Mouse (Mus musculus) hindbrain, embryonic 14.5 days (tissue): ENCODE data around the gene Prdx4. TPM values are rescaled to one million over a fixed set of nuclear protein-coding genes. Genes with fewer than 3 reads are reported as not detected.
"Not testable (repeated sequence)": the region's sequence is repeated elsewhere in the genome, so short reads cannot be mapped to it uniquely, and the experiment has no call there.

Experiments used
- ATAC-seq: fragments of 200-750 bp; cut with Nextera tagmentation; 2 replicates; pipeline ENCODE4 v1.8.0; 2017; ENCODE audit warnings: moderate number of reproducible peaks, mild to moderate bottlenecking, moderate TSS enrichment, moderate library complexity; ENCODE audit not compliant: low FRiP score
- DNase-seq: peaks from one replicate; pipeline ENCODE4 v3.0.0-alpha.2; 2015; ENCODE audit warnings: low spot score
- H3K27ac ChIP-seq: fragments of 300-500 bp; sonication (generic); 2 replicates; pipeline ENCODE4 v1.5.1; 2014; ENCODE audit warnings: mild to moderate bottlenecking, moderate library complexity
- H3K27me3 ChIP-seq: fragments of 300-500 bp; sonication (generic); 2 replicates; pipeline ENCODE4 v1.6.1; 2014; ENCODE audit warnings: mild to moderate bottlenecking, low read length, mixed read lengths; ENCODE audit not compliant: control insufficient read depth, insufficient read depth
- H3K36me3 ChIP-seq: fragments of 300-500 bp; sonication (generic); replicated peaks from 2 replicates; pipeline ENCODE4 v1.6.1; 2014; ENCODE audit not compliant: control insufficient read depth, insufficient read depth
- H3K4me1 ChIP-seq: fragments of 300-500 bp; sonication (generic); replicated peaks from 2 replicates; pipeline ENCODE4 v1.6.1; 2014; ENCODE audit warnings: antibody characterized with exemption, low read length, mixed read lengths; ENCODE audit not compliant: control insufficient read depth, insufficient read depth
- H3K4me2 ChIP-seq: fragments of 300-500 bp; sonication (generic); replicated peaks from 2 replicates; pipeline ENCODE4 v1.6.1; 2014; ENCODE audit warnings: mild to moderate bottlenecking, moderate library complexity
- H3K4me3 ChIP-seq: fragments of 300-500 bp; sonication (generic); replicated peaks from 2 replicates; pipeline ENCODE4 v1.5.1; 2014; ENCODE audit warnings: mild to moderate bottlenecking, low read length
- H3K9ac ChIP-seq: fragments of 300-500 bp; sonication (generic); 2 replicates; pipeline ENCODE4 v1.6.1; 2014
- H3K9me3 ChIP-seq: fragments of 300-500 bp; sonication (generic); 2 replicates; pipeline ENCODE4 v1.6.1; 2016; ENCODE audit warnings: low read length; ENCODE audit not compliant: control insufficient read depth
- WGBS: fragments of 180-500 bp; shearing (Covaris S2); extraction: QIAGEN DNeasy Blood & Tissue Kit; methylation state at CpG from one replicate; pipeline ENCODE4 v1.1.7; 2014; 5-methylcytosine and 5-hydroxymethylcytosine counted together
- polyA plus RNA-seq: library from polyadenylated mRNA; unstranded; fragments of >200 nt; fragmentation: Nextera tagmentation; extraction: Ambion mirVana; gene quantifications from 2 replicates; pipeline ENCODE4 v1.2.1, GENCODE M21; 2014

Gene Prdx4
- polyA plus RNA-seq = 115 and 125 TPM in 2 replicates

DNA sequence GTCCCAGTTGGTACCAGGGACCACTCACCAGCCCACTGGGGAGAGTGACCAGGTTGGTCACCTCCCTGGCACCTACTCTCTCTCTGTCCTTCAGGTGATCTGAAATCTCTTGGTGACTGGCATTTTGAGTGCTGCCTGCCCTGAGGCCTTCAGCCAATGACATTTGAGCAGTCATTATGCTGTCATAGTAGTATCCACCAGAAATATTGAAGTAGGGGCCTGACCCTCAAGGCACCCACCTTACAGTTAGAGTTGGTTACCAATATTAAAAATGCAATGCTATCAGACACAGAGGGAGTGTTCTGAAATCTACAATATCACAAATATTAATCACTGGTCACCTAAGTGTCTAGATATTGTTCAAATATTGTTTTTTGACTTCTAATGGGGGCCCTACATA lies at the start of gene Prdx4:
TSS of gene Prdx4 (minus strand) at position 101 of the 400 bp plus-strand sequence.
- ATAC-seq (no peak), DNase-seq (no peak)
- no peak within 1 kb of the TSS for H3K9ac ChIP-seq
- no peaks in the 10 kb centered on the region for H3K9me3 ChIP-seq
- no peak within 1 kb of the TSS for H3K4me2 ChIP-seq
- H3K36me3 ChIP-seq = no peaks in the 10 kb centered on the region
- H3K27me3 ChIP-seq = no peaks in the 10 kb centered on the region
- H3K27ac ChIP-seq = no peak within 1 kb of the TSS
- no peak within 1 kb of the TSS for H3K4me3 ChIP-seq
- H3K4me1 ChIP-seq = peaks cover 4% of the 10 kb centered on the region; the same call in 1 of the 2 replicates

DNA sequence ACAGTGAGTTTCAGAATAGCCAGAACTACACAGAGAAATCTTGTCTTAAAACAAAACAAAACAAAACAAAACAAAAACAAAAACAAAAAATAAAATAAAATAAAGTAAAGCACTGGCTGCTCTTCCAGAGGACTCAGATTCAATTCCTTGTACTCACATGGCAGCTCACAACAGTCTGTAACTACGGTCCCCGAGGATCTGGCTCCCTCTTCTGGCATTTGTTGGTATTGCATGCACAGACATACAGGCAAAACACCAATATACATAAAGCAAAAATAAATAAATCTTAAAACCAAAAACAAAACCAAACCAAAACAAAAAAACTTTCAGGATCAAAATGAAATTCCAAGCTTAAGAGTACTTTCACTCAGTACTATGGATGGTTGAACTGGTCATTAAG lies 36.0 kb upstream of the Prdx4 start:
- WGBS = 21% methylated on average over 2 of the region's 2 CpGs
- H3K4me1 ChIP-seq = no peaks in the 10 kb centered on the region
- ATAC-seq = no peak

DNA sequence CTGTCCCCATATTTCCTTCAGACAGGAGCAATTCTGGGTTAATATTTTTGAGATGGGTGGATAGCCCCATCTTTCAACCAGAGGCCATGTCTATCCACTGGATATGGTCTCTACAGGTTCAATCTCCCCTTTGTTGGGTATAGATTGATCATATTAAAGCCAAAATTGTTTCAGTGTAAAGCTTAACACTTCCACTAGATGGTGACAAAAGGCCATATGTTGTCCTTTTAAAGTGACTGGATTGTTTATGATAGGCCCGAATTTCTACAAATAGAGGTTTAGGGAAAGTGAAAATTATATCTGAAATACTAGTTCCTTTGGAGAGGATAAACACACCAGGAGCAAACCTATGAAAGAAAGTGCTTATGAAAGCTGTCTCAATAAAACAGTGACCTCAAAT lies 34.9 kb upstream of the Prdx4 start:
- ATAC-seq = no peak
- no peak overlapping the region for H3K4me2 ChIP-seq
- no peak overlapping the region for H3K9ac ChIP-seq
- DNase-seq = peak; percentile 64
- no peak overlapping the region for H3K27ac ChIP-seq
- 45% methylated on average over 1 of the region's 1 CpGs for WGBS
- no peak overlapping the region for H3K4me3 ChIP-seq
- no peaks in the 10 kb centered on the region for H3K9me3 ChIP-seq
- H3K27me3 ChIP-seq = no peaks in the 10 kb centered on the region
- no peaks in the 10 kb centered on the region for H3K4me1 ChIP-seq
- no peaks in the 10 kb centered on the region for H3K36me3 ChIP-seq

More for the DNA sequence above, 36.0 kb upstream of the Prdx4 start:
- H3K4me2 ChIP-seq = no peak overlapping the region
- DNase-seq = peak; percentile 58
- H3K4me3 ChIP-seq = no peak overlapping the region
- no peaks in the 10 kb centered on the region for H3K9me3 ChIP-seq
- H3K36me3 ChIP-seq = no peaks in the 10 kb centered on the region
- H3K27me3 ChIP-seq = no peaks in the 10 kb centered on the region
- H3K9ac ChIP-seq = no peak overlapping the region
- H3K27ac ChIP-seq = no peak overlapping the region

DNA sequence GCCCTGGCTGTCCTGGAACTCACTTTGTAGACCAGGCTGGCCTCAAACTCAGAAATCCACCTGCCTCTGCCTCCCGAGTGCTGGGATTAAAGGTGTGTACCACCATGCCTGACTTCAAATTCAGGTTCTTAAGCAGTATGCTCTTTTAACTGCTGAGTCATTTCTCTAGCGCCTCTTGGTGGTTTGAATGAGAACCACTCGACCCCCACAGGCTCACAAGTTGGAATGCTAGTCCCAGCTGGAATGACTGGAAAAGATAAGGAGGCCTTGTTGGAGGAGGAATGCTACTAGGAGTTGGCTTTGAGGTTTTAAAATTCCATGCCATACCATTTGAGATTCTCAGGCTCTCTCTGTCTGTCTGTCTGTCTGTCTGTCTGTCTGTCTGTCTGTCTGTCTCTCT lies 29.6 kb upstream of the Prdx4 start:
- not testable (repeated sequence) for H3K9ac ChIP-seq, ATAC-seq, H3K9me3 ChIP-seq, H3K27me3 ChIP-seq, H3K36me3 ChIP-seq, H3K4me1 ChIP-seq, H3K27ac ChIP-seq, DNase-seq, H3K4me2 ChIP-seq, H3K4me3 ChIP-seq
- WGBS = 63% methylated on average over 3 of the region's 3 CpGs

DNA sequence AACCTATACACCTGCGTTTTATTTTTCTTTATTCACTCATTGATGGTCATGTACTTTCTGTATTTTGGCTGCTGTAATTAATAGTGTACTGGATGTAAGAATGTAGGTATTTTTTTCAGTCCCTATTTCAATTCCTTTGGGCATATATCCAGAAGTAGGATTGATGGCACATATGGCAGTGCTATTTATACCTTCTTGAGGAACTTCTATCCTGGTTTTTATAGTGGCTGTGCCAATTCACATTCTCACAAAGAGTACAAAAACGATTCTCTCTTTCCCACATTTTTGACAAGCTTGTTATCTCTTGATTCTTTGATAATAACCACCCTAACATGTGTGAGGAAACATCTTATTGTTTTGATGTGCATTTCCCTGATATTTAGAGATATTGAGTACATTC lies 24.5 kb upstream of the Prdx4 start:
- no peaks in the 10 kb centered on the region for H3K27me3 ChIP-seq
- no peak overlapping the region for H3K4me2 ChIP-seq
- H3K27ac ChIP-seq = no peak overlapping the region
- no peak overlapping the region for H3K9ac ChIP-seq
- no peaks in the 10 kb centered on the region for H3K36me3 ChIP-seq
- H3K9me3 ChIP-seq = no peaks in the 10 kb centered on the region
- WGBS = 57% methylated on average over 2 of the region's 2 CpGs
- no peaks in the 10 kb centered on the region for H3K4me1 ChIP-seq
- ATAC-seq (no peak), DNase-seq (no peak)
- no peak overlapping the region for H3K4me3 ChIP-seq

DNA sequence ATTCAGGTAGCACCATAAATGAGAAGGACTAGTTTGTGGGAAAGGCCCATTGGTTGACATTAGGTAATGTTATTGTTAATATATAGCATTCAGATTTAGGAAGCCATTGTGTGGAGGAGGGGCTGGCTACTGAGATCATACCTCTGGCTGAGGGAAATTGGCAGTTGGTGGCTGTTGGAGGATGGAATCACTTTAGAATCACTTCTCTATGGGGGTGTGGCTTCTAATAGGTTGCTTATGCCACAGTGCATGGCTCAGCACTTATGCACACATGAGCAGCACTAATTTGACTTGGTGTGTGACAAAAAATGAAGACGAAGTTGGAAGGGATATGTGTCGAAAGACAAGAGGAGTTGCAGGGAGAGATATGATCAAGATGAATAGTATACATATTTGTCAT lies 5.7 kb upstream of the Prdx4 start:
- WGBS = 87% methylated on average over 2 of the region's 2 CpGs

DNA sequence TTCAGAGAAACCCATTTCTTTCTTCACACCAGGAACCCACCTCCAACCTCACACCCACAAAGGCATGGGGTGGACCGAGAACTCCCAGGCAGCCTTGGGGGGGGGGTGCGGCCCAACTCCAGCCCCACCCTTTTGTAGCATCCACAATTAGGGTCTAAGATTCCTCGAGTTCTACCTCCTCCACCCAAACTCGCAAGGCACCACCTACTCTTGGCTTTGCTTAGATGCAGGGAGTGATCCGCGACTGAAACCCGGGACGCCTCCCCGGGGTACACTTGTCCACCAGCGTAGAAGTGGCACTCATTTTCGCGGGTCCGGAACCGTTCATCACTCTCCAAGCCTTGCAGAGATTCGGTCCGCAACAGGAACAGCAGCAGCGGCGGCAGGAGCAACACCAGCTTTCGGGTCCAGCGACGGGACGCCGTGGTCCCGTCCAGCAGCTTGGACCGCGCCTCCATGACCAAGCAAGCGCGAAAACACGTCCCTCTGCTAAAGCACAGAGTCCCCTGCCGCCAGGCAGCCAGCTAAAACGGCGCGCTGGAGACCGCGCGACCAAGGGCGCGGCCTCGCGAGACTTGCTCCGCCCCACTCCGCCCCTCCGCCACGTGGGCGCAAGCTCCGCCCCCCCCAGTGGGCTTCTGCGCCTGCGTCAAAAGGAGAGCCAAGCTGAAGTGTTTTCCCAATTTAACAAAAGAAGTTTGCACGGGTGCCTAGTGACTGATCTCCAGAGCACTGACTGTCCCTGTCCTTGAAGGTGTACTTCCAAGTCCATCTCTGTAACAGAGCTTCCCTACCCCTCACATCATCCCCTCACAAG lies 2.4 kb downstream of the Prdx4 start:
- no peaks in the 10 kb centered on the region for H3K9me3 ChIP-seq
- DNase-seq (peak; percentile 81), ATAC-seq (peak; percentile 97)
- H3K27me3 ChIP-seq = no peaks in the 10 kb centered on the region
- peak overlapping the region; percentile 66; the same call in 1 of the 2 replicates for H3K27ac ChIP-seq
- peak overlapping the region; percentile 55 for H3K4me3 ChIP-seq
- 16% methylated on average over 48 of the region's 49 CpGs for WGBS
- peaks cover 4% of the 10 kb centered on the region; the same call in 1 of the 2 replicates for H3K4me1 ChIP-seq
- peak overlapping the region; percentile 65 for H3K9ac ChIP-seq
- H3K4me2 ChIP-seq = peak overlapping the region; percentile 53
- H3K36me3 ChIP-seq = no peaks in the 10 kb centered on the region

More for the DNA sequence above, 5.7 kb upstream of the Prdx4 start:
- Histone ChIP-seq H3K27me3 (no peaks in the 10 kb centered on the region), H3K4me3 (no peak overlapping the region), H3K36me3 (no peaks in the 10 kb centered on the region), H3K4me1 (no peaks in the 10 kb centered on the region), H3K27ac (no peak overlapping the region), H3K4me2 (no peak overlapping the region), H3K9me3 (no peaks in the 10 kb centered on the region), H3K9ac (no peak overlapping the region)
- ATAC-seq = no peak
- no peak for DNase-seq

DNA sequence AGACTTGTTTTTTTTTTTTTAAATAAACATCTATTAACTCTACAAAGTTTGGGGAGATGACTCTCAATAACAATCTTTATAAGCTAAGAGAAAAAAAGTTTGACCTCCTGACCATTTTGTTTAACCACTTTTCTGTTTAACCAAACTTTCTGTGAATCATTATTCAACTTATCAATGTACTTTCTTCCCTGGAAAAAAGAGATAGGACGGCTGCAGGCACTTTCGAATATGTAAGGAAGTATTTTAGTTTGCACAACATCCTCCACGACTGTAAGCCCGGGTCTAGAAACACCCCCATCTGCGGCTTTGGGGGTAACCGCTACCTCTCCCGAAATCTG lies 3.0 kb downstream of the Prdx4 start:
- no peaks in the 10 kb centered on the region for H3K27me3 ChIP-seq
- no peak for ATAC-seq
- no peaks in the 10 kb centered on the region for H3K36me3 ChIP-seq
- DNase-seq = no peak
- H3K4me1 ChIP-seq = peaks cover 4% of the 10 kb centered on the region; the same call in 1 of the 2 replicates
- peak overlapping the region; percentile 55 for H3K4me3 ChIP-seq
- peak overlapping the region; percentile 53 for H3K4me2 ChIP-seq
- no peaks in the 10 kb centered on the region for H3K9me3 ChIP-seq
- H3K9ac ChIP-seq = peak overlapping the region; percentile 65
- 13% methylated on average over 7 of the region's 7 CpGs for WGBS
- no peak overlapping the region for H3K27ac ChIP-seq

DNA sequence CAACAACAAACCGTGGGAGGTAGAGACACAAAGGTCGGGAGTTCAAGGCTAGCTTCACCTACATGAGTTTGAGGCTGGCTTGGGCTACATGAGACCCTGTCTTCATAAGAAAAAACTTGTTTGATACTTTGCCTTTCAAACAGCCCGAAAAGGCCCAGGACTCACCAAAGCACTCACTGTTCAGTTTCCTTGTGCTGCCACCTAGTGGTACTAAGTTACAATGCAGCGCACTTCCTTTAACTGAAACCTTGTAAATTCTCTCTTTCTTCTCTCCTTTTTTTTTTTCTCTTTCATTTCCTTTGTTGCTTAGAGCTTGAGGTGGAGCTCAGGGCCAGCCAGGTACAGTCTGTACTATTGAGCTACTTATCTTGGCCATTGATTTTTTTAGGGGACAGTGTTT lies 22.5 kb downstream of the Prdx4 start:
- DNase-seq = peak; percentile 69
- Histone ChIP-seq H3K9me3 (no peaks in the 10 kb centered on the region), H3K27ac (no peak overlapping the region), H3K4me3 (no peak overlapping the region), H3K36me3 (no peaks in the 10 kb centered on the region), H3K27me3 (no peaks in the 10 kb centered on the region), H3K4me2 (no peak overlapping the region), H3K9ac (no peak overlapping the region), H3K4me1 (no peaks in the 10 kb centered on the region)
- no peak; the same call in 1 of the 2 replicates for ATAC-seq
- WGBS = 42% methylated on average over 4 of the region's 4 CpGs
